Mouse (Mus musculus) left cerebral cortex, postnatal 36 days (tissue): ENCODE measurements around the gene Unc119b. TPM values are rescaled to one million over a fixed set of nuclear protein-coding genes. Genes with fewer than 3 reads are reported as not detected.
"Not testable (repeated sequence)": the region's sequence is repeated elsewhere in the genome, so short reads cannot be mapped to it uniquely, and the experiment has no call there.

Source experiments
- DNase-seq, 2 experiments: peaks; one replicate each; pipeline ENCODE4 v3.0.0; 2021 to 2022; ENCODE audit warnings: low spot score in 2 of 2, mixed read lengths in 1 of 2
- intact Hi-C: fragments of 180-260 bp; cut with DNase I; formaldehyde crosslinking; loops from one replicate; pipeline ENCODE4 v1.15.1; 2025
- total RNA-seq, 2 experiments: library from RNA; stranded (reverse); gene quantifications; 2 replicates each; pipeline ENCODE4 v1.2.3; 2021

Gene Unc119b
- total RNA-seq, 2 experiments from 2014 or later, result 25.1 to 29.1 TPM

- intact Hi-C loops, result loop anchor here (10.0 kb wide), 1 partner anchor 116 kb away; no protein-coding TSS in a partner anchor
- DNase-seq, result no peak
Measured at GRCm38 (mm10) chr5:115100473-115100872, 34.3 kb downstream of the Unc119b start.

DNA sequence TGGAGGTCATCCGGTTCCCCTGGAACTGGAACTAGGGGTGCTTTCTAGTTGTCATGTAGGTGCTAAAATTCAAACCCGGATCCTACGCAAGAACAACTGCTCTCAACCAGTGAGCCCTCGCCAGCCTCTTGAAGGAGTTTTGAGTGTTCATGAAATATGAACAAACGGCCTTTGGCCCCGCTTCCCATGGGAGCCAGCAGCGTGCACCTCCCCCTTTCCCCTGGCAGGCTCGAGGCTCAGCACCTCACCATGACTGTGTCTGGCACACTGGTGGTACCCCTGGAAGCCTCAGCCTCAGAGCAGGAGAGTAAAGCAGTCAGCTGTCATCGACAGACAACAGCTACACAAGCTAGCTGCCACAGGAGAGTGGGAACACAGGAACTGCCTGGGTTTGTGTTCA lies 34.8 kb downstream of the Unc119b start:
- intact Hi-C loops, result loop anchor here (10.0 kb wide), 1 partner anchor 115 kb away; no protein-coding TSS in a partner anchor
- no peak for DNase-seq

DNA sequence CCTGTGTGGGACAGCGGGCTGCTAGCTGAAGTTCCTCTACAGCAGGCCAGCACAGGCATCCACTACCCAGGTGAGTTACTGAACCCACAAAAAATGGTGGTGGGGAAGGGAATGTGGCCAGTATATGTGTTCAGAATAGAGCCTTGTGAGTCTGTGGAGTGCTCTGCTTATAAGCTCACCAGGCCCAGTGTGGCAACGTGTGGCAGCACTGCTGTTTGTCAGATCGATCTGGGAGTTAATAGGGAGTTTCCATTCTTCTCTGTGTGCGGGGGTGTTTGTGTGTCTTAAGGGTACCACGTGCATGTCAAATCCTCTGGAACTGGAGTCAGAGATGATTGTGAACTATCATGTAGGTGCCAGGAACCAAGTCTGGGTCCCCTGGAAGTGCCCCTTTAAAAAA lies 35.2 kb downstream of the Unc119b start:
- intact Hi-C loops, result no loop called here
- DNase-seq, result no peak

GRCm38 (mm10) chr5:115098195-115098594 lies 36.6 kb downstream of the Unc119b start, which contains the start of gene Gm10401:
Gene Gm10401 (minus strand): TSS chr5:115098295.
- no peak for DNase-seq
- intact Hi-C loops, result no loop called here

DNA sequence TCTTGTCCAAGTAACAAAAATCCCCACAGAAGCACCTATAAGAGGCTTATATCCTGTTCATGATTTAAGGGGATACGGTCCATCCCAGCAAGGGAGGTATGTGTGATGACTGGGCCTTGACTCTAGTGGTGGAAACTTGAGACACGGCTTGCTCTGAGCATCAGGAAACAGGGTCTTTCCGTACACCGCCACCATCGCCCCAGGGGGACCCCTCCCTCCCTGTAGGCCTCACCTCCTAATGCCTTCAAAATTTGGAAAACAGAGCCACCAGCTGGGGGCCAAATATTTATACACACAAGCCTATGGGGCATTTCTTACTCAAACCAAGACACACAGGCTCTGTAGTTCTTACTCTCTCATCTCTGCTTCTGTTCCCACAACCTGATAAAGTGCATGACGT lies 43.0 kb downstream of the Unc119b start:
- intact Hi-C loops, result no loop called here
- no peak for DNase-seq

DNA sequence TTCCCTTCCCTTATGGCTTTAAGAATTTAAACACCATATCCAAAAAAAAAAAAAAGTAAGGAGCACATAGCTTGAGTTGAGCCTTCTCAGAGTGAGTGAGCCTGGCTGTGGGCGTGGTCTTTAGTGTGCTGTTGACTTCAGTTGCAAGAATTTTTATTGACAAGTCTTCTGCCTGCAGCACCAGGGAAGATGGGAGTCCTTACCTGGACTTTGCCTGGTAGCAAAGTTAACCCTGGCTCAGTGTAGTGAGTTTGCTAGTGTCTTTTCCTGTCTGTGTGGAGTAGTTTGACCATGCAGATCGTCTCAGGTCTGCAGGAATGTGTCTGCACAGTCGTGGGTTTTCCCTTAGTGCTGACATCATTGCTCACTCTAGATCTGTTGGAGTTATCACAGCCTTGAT lies 43.8 kb downstream of the Unc119b start:
- intact Hi-C loops, result no loop called here
- DNase-seq, result no peak

- DNase-seq, result no peak
- intact Hi-C loops, result no loop called here
Measured at GRCm38 (mm10) chr5:115089592-115090268, 45.0 kb downstream of the Unc119b start.

- intact Hi-C loops, result no loop called here
- DNase-seq, result no peak
Measured at GRCm38 (mm10) chr5:115085675-115086074, 49.1 kb downstream of the Unc119b start.

- intact Hi-C loops, result loop anchor here (5.0 kb wide), 1 partner anchor 71 kb away; the partner anchor contains the start of gene Sppl3
- no peak for DNase-seq
Measured at GRCm38 (mm10) chr5:115083492-115083891, 51.3 kb downstream of the Unc119b start.

DNA sequence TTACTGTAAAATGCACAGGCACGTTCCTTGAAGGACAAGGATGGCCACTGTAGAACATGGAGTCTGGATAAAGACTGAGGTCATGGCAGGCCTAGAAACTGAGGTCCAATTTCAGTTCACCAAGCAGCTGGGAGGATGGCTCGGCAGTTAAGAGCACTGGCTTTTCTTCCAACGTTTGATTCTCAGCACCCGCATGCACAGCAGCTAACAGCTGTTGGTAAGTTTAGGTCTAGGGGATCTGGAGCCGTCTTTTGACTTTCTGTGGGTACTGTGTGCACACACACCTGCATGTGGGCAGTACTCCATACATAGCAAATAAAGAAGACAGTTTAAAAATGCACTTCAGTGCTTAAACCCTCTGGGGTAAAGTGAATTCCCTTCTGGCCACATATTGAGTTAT lies 53.1 kb downstream of the Unc119b start:
- DNase-seq, result no peak
- intact Hi-C loops, result loop anchor here (5.0 kb wide), 1 partner anchor 69 kb away; the partner anchor contains the start of gene Sppl3

- intact Hi-C loops, result loop anchor here (2.0 kb wide), 1 partner anchor 98 kb away; no protein-coding TSS in a partner anchor
- no peak for DNase-seq
Measured at GRCm38 (mm10) chr5:115076144-115076901, 58.5 kb downstream of the Unc119b start.

GRCm38 (mm10) chr5:115074749-115075148 lies 60.0 kb downstream of the Unc119b start:
- intact Hi-C loops, result no loop called here
- no peak for DNase-seq

- DNase-seq, intact Hi-C loops: not testable (repeated sequence)
Measured at GRCm38 (mm10) chr5:115073306-115073705, 61.5 kb downstream of the Unc119b start.

Other genes starting within 250 kb of the Unc119b start
- 1 to 10 TPM; 1.2 to 3.3 TPM for gene Oasl2, start 238.0 kb downstream of the Unc119b start, total RNA-seq
- not detected for gene Oasl1, start 211.7 kb downstream of the Unc119b start, total RNA-seq
- gene 2210016L21Rik, start 192.8 kb downstream of the Unc119b start, total RNA-seq, result 100 to 1,000 TPM; 203 to 243 TPM
- not detected for gene Hnf1a, start 163.9 kb downstream of the Unc119b start, total RNA-seq
- gene Sppl3, start 123.8 kb downstream of the Unc119b start, total RNA-seq, result 10 to 100 TPM; 87.1 to 96.8 TPM
- not detected for gene Gm10401, start 36.7 kb downstream of the Unc119b start, total RNA-seq
- 1 to 10 TPM; 7.5 TPM for gene Acads, start 15.6 kb downstream of the Unc119b start, total RNA-seq
- gene Mlec, start 23.2 kb upstream of the Unc119b start, total RNA-seq, result 10 to 100 TPM; 68.2 to 91.7 TPM
- gene Cabp1, start 59.4 kb upstream of the Unc119b start, total RNA-seq, result 100 to 1,000 TPM; 309 to 312 TPM
- gene Pop5, start 100.9 kb upstream of the Unc119b start, total RNA-seq, result 100 to 1,000 TPM; 100 to 103 TPM
- 100 to 1,000 TPM; 247 to 258 TPM for gene Rnf10, start 137.9 kb upstream of the Unc119b start, total RNA-seq
- 10 to 100 TPM; 38.1 to 40.1 TPM for gene Coq5, start 144.7 kb upstream of the Unc119b start, total RNA-seq
- gene Dynll1, start 166.0 kb upstream of the Unc119b start, total RNA-seq, result 100 to 1,000 TPM; 638 to 644 TPM
- gene Srsf9, start 192.2 kb upstream of the Unc119b start, total RNA-seq, result 10 to 100 TPM; 62.5 to 70.6 TPM
- gene Gatc, start 206.2 kb upstream of the Unc119b start, total RNA-seq, result 10 to 100 TPM; 20.3 to 21.7 TPM
- 10 to 100 TPM; 24.2 to 30.0 TPM for gene Triap1, start 206.2 kb upstream of the Unc119b start, total RNA-seq
- gene Cox6a1, start 214.0 kb upstream of the Unc119b start, total RNA-seq, result 100 to 1,000 TPM; 677 to 817 TPM